Mouse (Mus musculus) G1E (cell line): ENCODE measurements at regions not wholly inside any gene's neighbourhood (a gene's known extent, or its start where the extent isn't known, plus 50 kb on each side); places are given as distances from the start of the nearest gene placed in this dataset.

Experiments used
- CTCF ChIP-seq: IDR thresholded peaks from 2 replicates; pipeline ENCODE4 v1.5.1; 2012; ENCODE audit warnings: low read depth, low read length, inconsistent platforms, mixed read lengths
- GATA1 ChIP-seq: IDR thresholded peaks from 2 replicates; pipeline ENCODE4 v1.6.1; 2012; ENCODE audit warnings: borderline replicate concordance, low read length, inconsistent platforms, mixed read lengths
- GATA2 ChIP-seq: IDR thresholded peaks from 2 replicates; pipeline ENCODE4 v1.6.1; 2012; ENCODE audit warnings: low read depth, low read length, inconsistent platforms, borderline replicate concordance
- TAL1 ChIP-seq: conservative IDR thresholded peaks from 2 replicates; pipeline ENCODE4 v1.6.1; 2012; ENCODE audit warnings: low read depth, low read length, inconsistent platforms, mixed read lengths

DNA sequence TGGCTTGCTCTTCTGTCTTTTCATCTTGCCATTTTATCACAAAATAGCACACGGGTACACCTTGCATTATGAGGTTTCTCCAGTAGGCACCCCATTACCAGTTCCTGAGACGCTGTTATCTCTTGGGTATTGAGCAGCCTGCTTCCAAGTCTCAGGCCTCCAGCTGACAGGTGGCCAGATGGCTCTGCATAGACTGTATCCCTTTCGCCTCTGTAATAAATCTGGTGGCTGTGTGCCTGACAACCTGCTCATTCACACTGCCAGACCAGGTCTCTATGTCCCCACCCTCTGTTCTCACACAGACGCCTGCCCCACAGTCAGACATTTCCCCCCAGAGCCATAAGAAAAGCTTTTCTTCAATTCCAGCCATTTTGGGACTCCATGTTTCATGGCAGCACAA is 66.3 kb upstream of the Nckap5 start:
- TF ChIP-seq CTCF, result no peak
- TF ChIP-seq GATA2, result no peak
- TF ChIP-seq TAL1, result no peak
- no peak for TF ChIP-seq GATA1
